Mouse (Mus musculus) brown adipose tissue, adult 24 weeks (tissue): Measurements from ENCODE around the gene Zfp473. TPM values are rescaled to one million over a fixed set of nuclear protein-coding genes. Genes with fewer than 3 reads are reported as not detected.
A peak's percentile ranks its signal among the peaks of the same experiment; 100 is the strongest.
"Not testable (repeated sequence)": the region's sequence is repeated elsewhere in the genome, so short reads cannot be mapped to it uniquely, and the experiment has no call there.

Experiments used
- H3K27ac ChIP-seq: fragments of 200-500 bp; replicated peaks from 2 replicates; pipeline ENCODE4 v1.5.1; 2012; ENCODE audit warnings: low read depth, mild to moderate bottlenecking, low read length
- H3K4me1 ChIP-seq: fragments of 200-500 bp; 2 replicates; pipeline ENCODE4 v1.6.1; 2012; ENCODE audit warnings: low read length, mixed read lengths; ENCODE audit not compliant: control insufficient read depth, insufficient read depth, insufficient read length
- H3K4me3 ChIP-seq: fragments of 200-500 bp; 2 replicates; pipeline ENCODE4 v1.5.1; 2012; ENCODE audit warnings: low read depth, mild to moderate bottlenecking, low read length, moderate library complexity; ENCODE audit not compliant: insufficient read depth
- polyA plus RNA-seq: library from polyadenylated mRNA; stranded (reverse); fragments of >200 nt; gene quantifications from 2 replicates; pipeline ENCODE4 v1.2.4, GENCODE M21; 2012; ENCODE audit not compliant: missing spikeins, insufficient read depth, insufficient read length

The Zfp473 gene
- not detected in 2 replicates for polyA plus RNA-seq

DNA sequence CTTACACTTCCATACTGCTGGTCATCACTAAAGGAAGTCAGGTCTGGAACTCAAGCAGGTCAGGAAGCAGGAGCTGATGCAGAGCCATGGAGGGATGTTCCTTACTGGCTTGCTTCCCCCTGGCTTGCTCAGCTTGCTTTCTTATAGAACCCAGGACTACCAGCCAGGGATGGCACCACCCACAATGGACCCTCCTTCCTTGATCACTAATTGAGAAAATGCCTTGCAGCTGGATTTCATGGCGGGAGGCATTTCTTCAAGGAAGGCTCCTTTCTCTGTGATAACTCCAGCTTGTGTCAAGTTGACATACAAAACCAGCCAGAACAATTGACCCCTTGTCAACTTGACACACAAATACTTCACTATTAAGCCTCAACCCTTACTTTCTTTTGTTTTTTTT, at the start of gene Zfp473:
Gene Zfp473 (minus strand): TSS at position 101 of the 400 bp plus-strand sequence.
- H3K4me1 ChIP-seq, H3K4me3 ChIP-seq, H3K27ac ChIP-seq: not testable (repeated sequence)

DNA sequence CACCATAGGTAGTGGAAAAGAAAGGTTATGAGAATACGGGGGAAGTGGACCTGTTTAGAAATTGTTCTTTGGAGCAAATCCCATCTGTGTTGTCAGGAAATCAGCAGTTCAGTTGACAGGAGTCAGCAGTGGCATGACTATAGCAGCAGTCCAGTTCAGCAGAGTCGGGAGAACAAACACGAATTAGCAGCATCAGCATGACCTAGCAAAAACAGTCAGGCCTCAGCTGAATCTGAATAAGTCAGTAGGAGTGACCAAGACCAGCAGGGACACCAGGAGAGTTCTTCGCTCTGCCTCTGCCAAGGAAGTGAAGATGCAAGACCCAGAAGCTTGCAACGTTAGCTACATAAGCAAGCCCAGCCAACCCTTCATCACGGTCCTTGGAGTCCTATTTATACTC, 41.9 kb upstream of the Zfp473 start:
- Histone ChIP-seq H3K27ac (no peak overlapping the region), H3K4me1 (no peaks in the 10 kb centered on the region), H3K4me3 (no peak overlapping the region)

DNA sequence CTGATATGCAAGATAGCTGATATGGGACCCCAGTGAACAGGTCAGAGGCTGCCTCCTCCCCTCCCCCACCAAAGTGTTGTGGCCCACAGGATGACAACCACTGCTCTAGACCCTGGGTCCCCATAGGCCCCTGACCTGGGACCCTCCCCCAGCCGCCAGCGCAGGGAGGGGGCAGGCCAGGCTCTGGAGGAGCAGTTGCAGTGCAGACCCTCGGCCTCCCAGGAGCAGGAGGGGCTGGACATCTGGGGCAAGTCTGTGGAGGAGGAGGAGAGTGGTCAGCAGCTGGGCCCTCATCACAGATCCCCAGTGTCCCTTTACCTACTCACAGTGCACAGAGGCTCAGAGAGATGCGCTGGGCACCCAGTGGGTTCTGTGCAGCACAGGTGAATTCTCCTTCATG, 39.2 kb upstream of the Zfp473 start:
- Histone ChIP-seq H3K27ac (no peak overlapping the region), H3K4me3 (no peak overlapping the region), H3K4me1 (no peaks in the 10 kb centered on the region)

DNA sequence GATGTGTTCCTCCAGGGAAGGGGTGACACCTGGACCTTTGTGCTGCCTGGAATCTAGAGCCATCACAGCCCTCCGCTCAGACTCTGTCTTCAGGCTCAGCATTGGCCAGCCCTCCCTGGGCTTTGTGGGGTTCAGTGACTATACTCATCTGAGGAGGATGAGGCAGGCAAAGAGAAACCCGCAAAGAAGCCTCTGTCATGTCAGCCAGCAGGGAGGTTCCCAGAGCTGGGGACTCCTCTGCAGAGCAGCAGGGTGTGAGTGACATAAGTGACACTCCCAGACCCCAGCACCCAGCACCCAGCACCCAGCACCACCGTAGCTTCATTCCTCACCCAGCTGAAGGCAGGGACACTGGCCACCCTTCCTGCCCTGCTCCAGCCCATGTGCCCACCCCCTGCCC, 38.7 kb upstream of the Zfp473 start:
- no peak overlapping the region for H3K27ac ChIP-seq
- H3K4me3 ChIP-seq = no peak overlapping the region
- H3K4me1 ChIP-seq = no peaks in the 10 kb centered on the region

DNA sequence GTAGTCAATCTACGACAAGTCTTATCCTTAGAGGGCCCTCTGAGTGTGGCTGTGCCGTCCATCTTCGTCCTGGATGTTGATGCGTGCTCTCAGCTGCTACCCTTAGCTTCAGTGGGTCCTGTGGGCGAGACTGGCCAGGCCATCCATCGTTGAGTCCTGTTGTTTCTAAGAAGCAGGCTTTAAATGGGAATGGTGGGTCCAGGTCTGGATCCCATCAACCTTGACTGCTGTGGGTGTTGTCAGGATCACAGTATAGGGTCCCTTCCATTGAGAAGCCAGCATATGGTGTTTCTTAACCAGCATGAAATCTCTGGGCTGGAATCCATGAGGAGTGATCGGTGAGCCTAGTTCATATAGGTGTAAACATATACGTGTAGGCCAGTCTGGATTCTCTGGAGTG, 29.3 kb upstream of the Zfp473 start:
- Histone ChIP-seq H3K4me3 (no peak overlapping the region), H3K27ac (no peak overlapping the region), H3K4me1 (no peaks in the 10 kb centered on the region)

DNA sequence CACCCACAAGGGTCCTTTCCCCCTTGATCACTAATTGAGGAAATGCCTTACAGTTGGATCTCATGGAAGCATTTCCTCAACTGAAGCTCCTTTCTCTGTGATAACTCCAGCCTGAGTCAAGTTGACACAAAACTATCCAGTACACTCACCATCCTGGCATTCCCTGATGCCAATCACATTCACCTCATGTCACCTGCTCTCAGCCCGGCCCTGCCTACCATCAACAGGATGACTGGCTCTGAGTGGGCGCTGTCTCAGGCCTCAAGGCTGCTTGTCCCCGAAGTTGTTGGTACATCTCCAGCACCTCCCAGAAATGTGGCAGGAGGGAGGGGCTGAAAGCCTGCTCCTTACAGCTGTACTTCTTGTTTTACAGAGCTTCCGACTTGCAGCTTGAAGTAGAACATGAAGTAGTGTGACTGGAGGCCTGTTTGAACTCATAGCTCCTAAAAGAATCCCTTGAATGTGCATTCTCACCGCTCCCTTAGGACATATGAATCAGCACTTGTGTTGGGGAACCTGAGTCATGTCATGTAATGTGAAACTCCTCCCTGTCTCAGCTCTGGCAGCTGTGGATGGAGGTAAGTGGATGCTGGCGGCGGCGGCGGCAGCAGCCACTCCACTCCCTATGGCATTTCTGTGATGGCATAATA, 26.1 kb upstream of the Zfp473 start:
- Histone ChIP-seq H3K4me1 (no peaks in the 10 kb centered on the region), H3K27ac (no peak overlapping the region), H3K4me3 (no peak overlapping the region)

DNA sequence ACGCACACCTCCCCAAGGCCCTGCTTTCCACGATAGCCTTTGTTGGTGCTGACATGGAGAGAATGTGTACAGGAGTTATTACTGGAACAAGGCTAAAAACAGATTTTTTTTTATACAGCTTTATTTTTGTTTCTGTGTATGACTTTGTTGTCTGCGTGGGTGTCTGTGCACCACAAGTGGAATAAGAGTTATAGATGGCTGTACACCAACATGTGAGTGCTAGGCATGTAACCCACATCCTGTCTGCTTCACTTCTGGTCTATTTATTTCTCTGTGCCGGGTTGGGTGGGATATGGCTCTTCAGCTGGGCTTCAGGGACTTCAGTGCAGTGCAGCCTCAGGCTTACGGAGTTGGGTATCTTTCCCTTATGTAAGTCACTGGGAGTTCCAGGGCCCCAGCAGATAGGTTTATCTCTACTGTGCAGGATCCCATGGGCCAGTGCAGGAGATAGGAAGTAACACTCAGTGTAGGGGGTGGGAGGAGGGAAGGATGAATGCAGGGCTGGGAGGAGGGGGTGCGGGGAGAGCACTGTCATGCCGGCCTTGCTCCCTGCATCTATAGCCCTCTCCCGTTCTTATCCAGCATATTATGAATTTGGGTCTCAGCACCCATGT, 21.8 kb upstream of the Zfp473 start:
- H3K4me1 ChIP-seq = no peaks in the 10 kb centered on the region
- H3K27ac ChIP-seq = no peak overlapping the region
- H3K4me3 ChIP-seq = no peak overlapping the region

DNA sequence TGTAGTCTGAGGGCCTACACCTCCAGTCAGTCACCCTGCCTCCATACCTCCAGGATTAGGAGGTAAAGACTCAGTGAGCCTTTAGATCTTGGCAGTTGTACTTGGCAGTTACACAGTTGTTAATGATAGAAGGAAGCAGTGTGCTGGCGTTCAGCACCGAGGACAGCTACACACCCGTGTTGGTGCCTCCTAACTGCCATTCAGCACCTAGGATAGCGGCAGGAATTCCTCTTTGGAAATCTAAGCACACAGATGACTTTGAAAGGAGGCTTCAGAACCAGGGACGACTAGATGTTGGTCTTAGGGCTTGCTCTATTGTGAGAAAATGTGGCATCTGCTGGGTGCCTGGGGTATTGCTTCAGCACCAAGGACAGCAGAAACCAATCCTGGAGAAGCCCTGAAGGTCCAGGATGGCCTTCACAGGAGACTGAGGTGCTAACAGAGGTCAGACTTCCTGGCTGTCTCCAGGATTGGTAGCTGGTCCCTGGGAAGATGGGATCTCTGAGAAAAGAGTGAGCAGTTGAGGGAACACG, 19.3 kb upstream of the Zfp473 start:
- H3K4me3 ChIP-seq = no peak overlapping the region
- H3K27ac ChIP-seq = no peak overlapping the region
- no peaks in the 10 kb centered on the region for H3K4me1 ChIP-seq

DNA sequence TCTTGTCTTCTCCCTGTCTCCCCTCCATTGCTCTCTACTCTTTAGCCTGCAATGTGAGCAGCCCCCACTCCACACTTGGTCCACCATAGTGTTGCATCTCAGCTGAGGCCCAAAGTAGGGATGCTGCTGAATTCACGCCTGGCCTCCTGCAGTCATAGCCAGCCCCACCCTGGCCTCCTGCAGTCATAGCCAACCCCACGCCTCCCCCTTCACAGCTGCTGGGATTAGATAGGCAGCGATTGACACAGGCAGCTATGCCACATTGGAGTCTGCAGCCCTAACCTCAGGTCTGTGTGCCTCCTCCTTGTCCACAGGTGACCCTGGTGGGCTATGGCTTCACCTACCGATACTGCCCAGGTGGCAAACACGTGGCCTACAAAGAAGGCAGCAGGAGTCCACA, 17.3 kb upstream of the Zfp473 start:
- no peak overlapping the region for H3K27ac ChIP-seq
- no peaks in the 10 kb centered on the region for H3K4me1 ChIP-seq
- no peak overlapping the region for H3K4me3 ChIP-seq

DNA sequence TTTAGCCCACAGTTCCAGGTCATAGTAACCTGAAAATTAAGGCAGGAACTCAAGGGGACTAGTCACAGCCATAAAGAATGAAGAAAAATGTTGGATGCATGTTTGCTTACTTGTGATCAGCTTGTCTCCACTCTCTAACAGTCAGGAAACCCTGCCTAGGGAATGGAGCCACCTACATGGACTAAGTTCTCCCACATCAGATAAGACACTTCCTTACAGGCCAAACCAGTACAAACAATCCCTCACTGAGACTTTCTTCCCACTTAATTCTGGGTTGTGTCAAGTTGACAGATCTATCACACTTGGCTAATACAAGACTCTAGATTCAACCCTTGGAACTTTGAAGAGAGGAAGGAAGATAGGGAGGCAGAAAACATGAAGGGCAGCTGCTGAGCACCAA, 9.5 kb upstream of the Zfp473 start:
- no peaks in the 10 kb centered on the region for H3K4me1 ChIP-seq

DNA sequence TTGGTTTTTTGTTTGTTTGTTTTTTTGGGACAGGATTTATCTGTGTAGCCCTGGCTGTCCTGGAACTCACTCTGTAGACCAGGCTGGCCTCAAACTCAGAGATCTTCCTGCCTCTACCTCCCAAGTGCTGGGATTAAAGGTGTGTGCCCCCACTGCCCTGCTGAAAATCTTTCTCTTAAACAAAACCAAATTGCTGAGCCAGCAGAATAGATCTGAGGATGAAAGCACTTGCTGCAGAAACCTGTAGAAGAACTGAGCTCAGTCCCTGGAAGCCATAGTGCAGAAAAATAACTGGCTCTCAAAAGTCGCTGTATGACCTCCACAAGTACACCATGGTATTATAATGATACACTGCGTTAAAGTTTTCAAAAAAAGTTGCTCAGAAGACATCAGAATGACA, 6.3 kb upstream of the Zfp473 start:
- H3K4me1 ChIP-seq = no peaks in the 10 kb centered on the region
- no peak overlapping the region for H3K4me3 ChIP-seq
- no peak overlapping the region for H3K27ac ChIP-seq

More for the DNA sequence above, 9.5 kb upstream of the Zfp473 start:
- Histone ChIP-seq H3K4me3 (no peak overlapping the region), H3K27ac (no peak overlapping the region)

DNA sequence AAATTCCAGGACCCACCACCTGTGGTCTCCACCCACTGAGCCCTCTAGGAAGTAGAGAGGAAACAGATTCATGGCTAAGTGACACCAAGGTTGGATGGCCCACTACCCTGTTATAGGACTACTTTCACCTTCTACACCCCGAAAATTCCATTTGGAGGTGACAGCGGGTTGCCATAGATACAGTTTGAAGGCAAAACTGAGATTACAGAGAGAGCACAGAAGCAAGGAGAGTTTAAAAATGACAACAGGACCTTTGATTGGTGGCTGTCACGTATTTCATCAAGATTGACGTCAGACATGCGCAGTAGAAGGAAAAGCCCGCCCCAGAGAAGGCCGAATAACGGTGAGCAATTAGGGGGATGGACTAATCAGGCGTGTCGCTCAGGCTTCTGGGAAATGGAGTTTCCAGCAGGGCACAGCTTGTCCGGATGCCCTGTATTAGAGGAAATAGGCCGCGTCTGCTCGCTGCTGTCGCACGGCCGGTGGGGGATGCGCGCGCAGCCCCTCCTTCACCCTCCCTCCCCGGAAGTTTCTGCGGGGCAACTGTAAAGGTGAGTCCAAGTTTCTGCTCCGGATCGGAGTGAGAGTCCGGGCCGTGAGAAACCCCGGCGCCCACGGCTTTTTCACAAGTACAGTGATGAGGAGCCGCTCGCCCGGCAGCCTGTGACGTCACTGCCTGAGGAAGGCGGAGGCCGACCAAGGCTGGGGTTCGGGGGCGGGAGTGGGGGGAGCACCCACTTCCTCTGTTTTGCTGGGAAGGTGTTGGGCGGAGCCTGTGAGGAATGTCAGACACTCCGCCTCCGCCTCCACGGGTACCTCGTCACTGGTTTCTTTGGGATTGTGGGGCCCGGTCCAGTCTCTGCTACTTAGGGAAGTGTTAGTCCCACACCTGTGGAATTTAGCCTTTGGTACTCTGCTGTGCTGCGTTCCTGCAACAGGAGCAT, 2.5 kb downstream of the Zfp473 start, which contains the start of gene Vrk3:
Gene Vrk3 (plus strand): TSS at position 313 of the 944 bp plus-strand sequence.
- Histone ChIP-seq H3K27ac (peak within 1 kb of the TSS; percentile 92), H3K4me3 (peak within 1 kb of the TSS; percentile 78), H3K4me1 (no peaks in the 10 kb centered on the region)

DNA sequence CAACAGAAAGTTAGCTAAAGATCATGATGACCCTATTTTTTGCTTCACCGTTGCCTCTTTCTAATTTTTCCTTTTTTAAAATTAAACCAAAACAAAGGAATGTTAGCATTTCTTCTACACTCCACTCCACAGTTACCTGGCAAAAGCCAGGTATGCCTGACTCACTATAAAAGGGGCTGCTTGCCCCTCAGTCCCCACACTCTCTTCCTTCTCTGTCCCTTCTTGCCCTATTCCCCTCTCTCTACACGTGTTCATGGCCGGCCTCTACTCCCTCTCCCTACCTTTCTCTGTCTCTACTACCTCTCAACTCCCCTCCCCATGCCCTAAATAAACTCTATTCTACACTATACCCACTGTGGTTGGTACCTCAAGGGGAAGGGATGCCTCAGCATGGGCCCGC, 3.7 kb downstream of the Zfp473 start:
- Histone ChIP-seq H3K4me1 (no peaks in the 10 kb centered on the region), H3K27ac (no peak overlapping the region), H3K4me3 (no peak overlapping the region)

DNA sequence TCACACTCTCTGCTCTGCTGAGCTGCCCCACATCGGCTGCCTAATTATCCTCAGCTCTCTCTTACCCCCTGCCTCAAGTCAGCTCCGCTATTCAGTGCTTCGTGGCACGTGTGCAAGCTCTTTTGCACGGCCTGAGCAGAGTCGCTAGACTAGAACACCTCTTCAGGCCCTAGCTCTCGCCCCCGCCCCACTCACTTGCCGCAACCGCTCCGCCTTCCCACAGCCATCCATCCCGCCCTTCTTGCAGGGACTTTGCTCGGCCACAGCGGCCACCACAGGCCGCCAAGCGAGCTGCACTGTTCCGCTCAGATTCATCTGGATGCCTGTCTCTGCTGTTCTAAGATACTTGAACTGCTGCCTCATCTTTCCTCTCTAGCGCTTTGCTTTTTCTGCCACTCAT, 5.8 kb downstream of the Zfp473 start:
- Histone ChIP-seq H3K4me3 (peak overlapping the region; percentile 63), H3K27ac (no peak overlapping the region), H3K4me1 (no peaks in the 10 kb centered on the region)

DNA sequence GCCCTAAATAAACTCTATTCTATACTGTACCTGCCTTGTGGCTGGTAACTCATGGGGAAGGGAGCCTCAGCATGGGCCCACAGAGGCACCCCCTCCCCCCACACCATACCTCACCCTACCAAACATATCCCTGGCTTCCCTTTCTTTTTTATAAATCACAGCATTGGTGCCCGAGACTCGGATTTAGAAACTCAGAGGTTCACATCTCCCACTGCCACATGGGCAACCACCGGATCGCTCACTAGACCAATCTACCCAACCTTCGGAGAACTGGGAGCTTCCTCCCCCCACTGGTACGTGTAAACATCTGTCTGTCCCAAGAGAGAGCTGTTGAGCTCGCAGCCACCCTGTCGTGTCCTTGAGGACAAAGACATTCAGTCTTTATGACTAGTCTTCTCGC, 6.6 kb downstream of the Zfp473 start:
- Histone ChIP-seq H3K4me3 (no peak overlapping the region), H3K4me1 (no peaks in the 10 kb centered on the region), H3K27ac (no peak overlapping the region)
